Mouse (Mus musculus) olfactory bulb, adult 2 months (tissue): Measurements from ENCODE around the gene Zfp865.

Source experiments
- CTCF ChIP-seq: fragments of 200-500 bp; IDR thresholded peaks from 2 replicates; pipeline ENCODE4 v1.5.1; 2012; ENCODE audit warnings: low read depth, mild to moderate bottlenecking, low read length, moderate library complexity; ENCODE audit not compliant: insufficient read depth
- POLR2A ChIP-seq: fragments of 200-500 bp; IDR thresholded peaks from 2 replicates; pipeline ENCODE4 v1.6.1; 2012; ENCODE audit warnings: mild to moderate bottlenecking, low read depth, low read length, moderate library complexity; ENCODE audit not compliant: insufficient read depth

GRCm38 (mm10) chr7:4996003-4996895 lies 23.9 kb upstream of the Zfp865 start, which contains the start of gene Zfp579:
- TF ChIP-seq CTCF (no peak), POLR2A (peak; percentile 45; the same call in 1 of the 2 replicates)
